Mouse (Mus musculus) heart, embryonic 14.5 days (tissue): ENCODE measurements around the gene Grin2c. TPM values are rescaled to one million over a fixed set of nuclear protein-coding genes. Genes with fewer than 3 reads are reported as not detected.

Experiments
- ATAC-seq: fragments of 200-750 bp; cut with Nextera tagmentation; 2 replicates; pipeline ENCODE4 v1.8.0; 2017; ENCODE audit warnings: low read depth, moderate TSS enrichment; ENCODE audit not compliant: insufficient number of reproducible peaks, insufficient read depth, low FRiP score
- H3K27ac ChIP-seq, 2 experiments: fragments of 200-500 bp in 1 of 2; fragments of 300-500 bp in 1 of 2; sonication (generic) in 1 of 2; replicated peaks in 1 of 2; 2 replicates each; pipeline ENCODE4 v1.5.1; 2012 to 2014; ENCODE audit warnings: low read depth in 2 of 2, low read length in 2 of 2, control low read depth in 1 of 2, mild to moderate bottlenecking in 1 of 2, mixed read lengths in 1 of 2; ENCODE audit not compliant: control insufficient read depth in 1 of 2, insufficient read depth in 1 of 2
- H3K27me3 ChIP-seq: fragments of 300-500 bp; sonication (generic); 2 replicates; pipeline ENCODE4 v1.6.1; 2014; ENCODE audit warnings: mild to moderate bottlenecking, low read length, control low read depth; ENCODE audit not compliant: control insufficient read depth, insufficient read depth
- H3K36me3 ChIP-seq: fragments of 300-500 bp; sonication (generic); 2 replicates; pipeline ENCODE4 v1.6.1; 2014; ENCODE audit warnings: mild to moderate bottlenecking, control low read depth, low read length, mixed read lengths; ENCODE audit not compliant: control insufficient read depth, insufficient read depth
- H3K4me1 ChIP-seq, 2 experiments: fragments of 200-500 bp in 1 of 2; fragments of 300-500 bp in 1 of 2; sonication (generic) in 1 of 2; 2 replicates each; pipeline ENCODE4 v1.6.1; 2012 to 2014; ENCODE audit warnings: low read length in 2 of 2, control low read depth in 1 of 2, mixed read lengths in 1 of 2; ENCODE audit not compliant: control insufficient read depth in 2 of 2, insufficient read depth in 2 of 2
- H3K4me2 ChIP-seq: fragments of 300-500 bp; sonication (generic); 2 replicates; pipeline ENCODE4 v1.6.1; 2014; ENCODE audit warnings: mild to moderate bottlenecking, low read length
- H3K4me3 ChIP-seq, 2 experiments: fragments of 200-500 bp in 1 of 2; fragments of 300-500 bp in 1 of 2; sonication (generic) in 1 of 2; 2 replicates each; pipeline ENCODE4 v1.5.1; 2012 to 2014; ENCODE audit warnings: low read length in 2 of 2, mild to moderate bottlenecking in 2 of 2, control low read depth in 1 of 2, low read depth in 1 of 2, moderate library complexity in 1 of 2; ENCODE audit not compliant: control insufficient read depth in 1 of 2, insufficient read depth in 1 of 2
- H3K9ac ChIP-seq: fragments of 300-500 bp; sonication (generic); 2 replicates; pipeline ENCODE4 v1.6.1; 2014; ENCODE audit warnings: mild to moderate bottlenecking, low read length
- H3K9me3 ChIP-seq: fragments of 300-500 bp; sonication (generic); 2 replicates; pipeline ENCODE4 v1.6.1; 2016; ENCODE audit warnings: low read length, control low read depth; ENCODE audit not compliant: control insufficient read depth
- WGBS: fragments of 180-500 bp; shearing (Covaris S2); extraction: QIAGEN DNeasy Blood & Tissue Kit; methylation state at CpG from one replicate; pipeline ENCODE4 v1.1.7; 2014; 5-methylcytosine and 5-hydroxymethylcytosine counted together
- polyA plus RNA-seq: library from polyadenylated mRNA; unstranded; fragments of >200 nt; fragmentation: Nextera tagmentation; extraction: Ambion mirVana; gene quantifications from 2 replicates; pipeline ENCODE4 v1.2.1, GENCODE M21; 2014

The Grin2c gene
- polyA plus RNA-seq, 1 experiment from 2014 or later = 0.15 TPM

DNA sequence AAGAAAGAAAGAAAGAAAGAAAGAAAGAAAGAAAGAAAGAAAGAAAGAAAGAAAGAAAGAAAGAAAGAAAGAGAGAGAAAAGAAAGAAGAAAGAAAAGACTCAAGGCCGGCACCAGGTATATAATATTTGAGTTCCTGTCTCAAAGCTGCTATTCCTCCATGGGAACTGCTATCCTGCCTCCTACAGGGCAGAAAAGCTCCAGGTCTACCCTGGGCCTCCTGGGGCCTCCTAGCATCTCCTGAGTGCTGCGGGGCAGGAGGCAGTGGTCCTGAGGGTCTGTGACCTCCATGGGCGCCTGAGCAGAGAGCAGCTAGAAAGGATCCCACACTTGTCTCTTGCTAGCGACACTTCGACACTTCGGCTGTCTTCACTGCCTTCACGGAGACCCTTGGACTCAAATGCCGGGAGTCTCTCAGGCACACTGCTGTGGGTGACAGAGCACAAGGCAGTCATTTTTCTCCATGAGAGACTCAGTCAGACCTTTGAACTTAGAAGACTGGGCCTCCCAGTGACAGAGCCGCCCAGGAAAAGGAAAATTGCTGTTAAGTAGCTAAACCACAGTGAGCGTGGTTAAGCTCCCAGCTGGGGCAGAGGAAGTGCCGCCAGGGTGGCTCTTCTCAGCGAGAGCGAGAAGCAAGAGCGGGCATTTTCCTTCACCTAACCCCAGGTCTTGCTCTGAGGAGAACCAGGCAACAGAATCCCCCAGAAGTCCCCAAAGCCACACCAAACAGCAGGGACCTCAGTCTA, 35.7 kb downstream of the Grin2c start:
- WGBS = 69% methylated on average over 14 of the region's 14 CpGs
- Histone ChIP-seq H3K9ac (no peak overlapping the region), H3K27ac (no peak overlapping the region), H3K27me3 (0 out of 2 replicates have a peak, but pooled peaks cover 7% of the 10 kb centered on the region), H3K9me3 (no peaks in the 10 kb centered on the region), H3K4me3 (no peak overlapping the region), H3K36me3 (no peaks in the 10 kb centered on the region), H3K4me2 (no peak overlapping the region), H3K4me1 (peaks cover 41 to 50% of the 10 kb centered on the region in 2 experiments)
- ATAC-seq = no peak

DNA sequence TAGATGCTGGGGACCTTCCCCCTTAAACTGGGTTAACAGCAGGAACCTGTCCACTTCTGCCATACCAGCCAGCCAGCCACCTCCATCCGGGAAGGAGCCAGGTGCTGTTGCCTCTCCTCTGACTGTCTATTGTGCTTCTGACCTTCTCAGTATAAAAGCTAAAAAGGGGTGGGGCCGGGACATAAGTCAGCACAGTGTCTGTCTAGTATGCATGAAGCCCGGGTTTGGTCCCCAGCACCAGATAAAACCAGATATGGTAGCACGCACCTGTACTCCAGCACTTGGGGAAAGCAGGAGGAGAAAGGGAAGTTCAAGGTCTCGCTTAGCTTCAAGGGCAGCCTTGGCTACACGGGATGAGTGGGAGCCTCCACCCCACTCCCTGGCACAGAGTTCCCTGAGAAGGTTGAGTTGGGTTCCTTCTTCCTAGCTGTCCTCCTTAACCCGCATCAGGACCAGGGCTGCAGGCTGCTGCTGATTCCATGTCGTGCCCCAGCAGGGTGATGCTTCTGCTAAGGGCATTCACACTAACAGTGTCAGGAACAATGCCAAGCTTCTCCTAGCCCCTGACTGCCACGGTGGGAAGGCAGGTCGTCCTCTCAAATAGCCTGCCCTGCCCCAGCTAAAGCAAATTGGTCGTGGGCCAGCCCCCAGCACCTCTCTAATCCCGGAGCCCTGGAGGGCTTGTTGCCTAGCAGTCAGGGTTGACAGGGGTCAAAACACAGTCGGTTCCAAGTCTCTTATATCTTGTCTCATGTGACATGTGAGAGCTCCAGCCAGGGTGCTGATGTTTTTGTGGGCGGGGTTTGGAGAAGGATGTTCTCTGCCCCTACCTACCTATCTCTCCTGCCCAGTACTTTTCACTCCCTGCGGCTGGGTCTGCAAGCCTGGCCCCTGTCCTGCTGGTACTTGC, 37.8 kb downstream of the Grin2c start:
- 43% methylated on average over 15 of the region's 15 CpGs for WGBS
- no peaks in the 10 kb centered on the region for H3K9me3 ChIP-seq
- 0 out of 4 replicates have a peak overlapping the region, but pooled peaks of 1 of the 2 experiments have one; percentile 8 for H3K27ac ChIP-seq
- H3K9ac ChIP-seq = no peak overlapping the region
- H3K4me1 ChIP-seq = peaks cover 46 to 57% of the 10 kb centered on the region in 2 experiments
- ATAC-seq = peak; percentile 10; the same call in 1 of the 2 replicates
- H3K27me3 ChIP-seq = 0 out of 2 replicates have a peak, but pooled peaks cover 2% of the 10 kb centered on the region
- no peak overlapping the region for H3K4me2 ChIP-seq
- H3K36me3 ChIP-seq = no peaks in the 10 kb centered on the region
- H3K4me3 ChIP-seq = no peak overlapping the region

- H3K27ac ChIP-seq = no peak overlapping the region
- no peak overlapping the region for H3K4me3 ChIP-seq
- H3K4me1 ChIP-seq = peaks cover 53 to 65% of the 10 kb centered on the region in 2 experiments
- H3K9me3 ChIP-seq = no peaks in the 10 kb centered on the region
- WGBS = 51% methylated on average over 7 of the region's 7 CpGs
- no peak overlapping the region for H3K4me2 ChIP-seq
- 0 out of 2 replicates have a peak, but pooled peaks cover 2% of the 10 kb centered on the region for H3K27me3 ChIP-seq
- H3K9ac ChIP-seq = no peak overlapping the region
- ATAC-seq = no peak
- H3K36me3 ChIP-seq = no peaks in the 10 kb centered on the region
These were observed 38.6 kb downstream of the Grin2c start for GRCm38 (mm10) chr11:115228430-115228829.

GRCm38 (mm10) chr11:115227640-115228039, 39.4 kb downstream of the Grin2c start:
- H3K27me3 ChIP-seq = 0 out of 2 replicates have a peak, but pooled peaks cover 2% of the 10 kb centered on the region
- H3K27ac ChIP-seq = no peak overlapping the region
- ATAC-seq = no peak
- H3K36me3 ChIP-seq = no peaks in the 10 kb centered on the region
- H3K4me2 ChIP-seq = no peak overlapping the region
- no peak overlapping the region for H3K9ac ChIP-seq
- H3K9me3 ChIP-seq = no peaks in the 10 kb centered on the region
- H3K4me3 ChIP-seq = no peak overlapping the region
- H3K4me1 ChIP-seq = peaks cover 61 to 73% of the 10 kb centered on the region in 2 experiments
- WGBS = 31% methylated on average over 12 of the region's 12 CpGs

- peak; percentile 11; the same call in 1 of the 2 replicates for ATAC-seq
- Histone ChIP-seq H3K4me2 (0 out of 2 replicates have a peak overlapping the region, but pooled peaks have one; percentile 14), H3K9ac (no peak overlapping the region), H3K27ac (peak overlapping the region in 1 of 2 experiments; percentile 56; a peak in 2 of 4 replicates), H3K36me3 (no peaks in the 10 kb centered on the region), H3K9me3 (no peaks in the 10 kb centered on the region), H3K27me3 (no peaks in the 10 kb centered on the region), H3K4me1 (peaks cover 67 to 80% of the 10 kb centered on the region in 2 experiments), H3K4me3 (no peak overlapping the region)
- 39% methylated on average over 14 of the region's 14 CpGs for WGBS
These were observed 40.1 kb downstream of the Grin2c start for GRCm38 (mm10) chr11:115226811-115227491.

DNA sequence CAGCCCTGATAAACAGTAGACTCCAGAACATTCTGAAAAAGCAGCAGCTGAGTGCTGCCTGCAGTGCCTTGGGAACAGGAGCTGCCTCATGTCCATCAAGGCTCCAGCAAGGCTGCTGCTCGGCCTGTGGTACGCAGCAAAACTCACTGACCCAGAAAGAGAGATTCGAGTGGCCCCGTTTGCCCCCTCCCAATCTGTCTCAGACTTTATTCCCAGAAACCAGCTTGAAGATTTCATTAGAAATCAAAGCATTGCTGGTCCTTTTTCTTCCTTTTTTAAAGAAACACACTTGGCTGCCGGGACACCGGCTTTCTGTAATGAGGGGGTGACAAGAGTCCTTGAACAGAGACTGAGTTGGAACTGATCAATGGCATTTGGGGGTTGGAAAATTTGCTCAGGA, 41.7 kb downstream of the Grin2c start:
- Histone ChIP-seq H3K27me3 (no peaks in the 10 kb centered on the region), H3K9me3 (no peaks in the 10 kb centered on the region), H3K9ac (no peak overlapping the region), H3K4me2 (no peak overlapping the region), H3K4me1 (peaks cover 69 to 81% of the 10 kb centered on the region in 2 experiments), H3K4me3 (no peak overlapping the region), H3K36me3 (no peaks in the 10 kb centered on the region), H3K27ac (no peak overlapping the region)
- ATAC-seq = no peak
- WGBS = 90% methylated on average over 6 of the region's 6 CpGs

GRCm38 (mm10) chr11:115224889-115225288, 42.2 kb downstream of the Grin2c start:
- 35% methylated on average over 8 of the region's 8 CpGs for WGBS

More at GRCm38 (mm10) chr11:115224889-115225288, 42.2 kb downstream of the Grin2c start:
- Histone ChIP-seq H3K9me3 (no peaks in the 10 kb centered on the region), H3K4me3 (no peak overlapping the region), H3K4me2 (no peak overlapping the region), H3K27me3 (no peaks in the 10 kb centered on the region), H3K27ac (no peak overlapping the region), H3K4me1 (peaks cover 70 to 83% of the 10 kb centered on the region in 2 experiments), H3K9ac (no peak overlapping the region), H3K36me3 (no peaks in the 10 kb centered on the region)
- ATAC-seq = no peak
